ENCODE assay signal across 23 mouse cellular contexts in genomic region chr6:66154831-66155230, GRCm38 (mm10).
DNase-seq lines count a peak whose midpoint lies in the region; ATAC-seq and TF ChIP-seq lines count a peak whose summit lies in the region.
"Had no signal": no experiment of that assay in that cellular context is flagged by ENCODE, and none has a peak within 500 bp of the region (broad histone marks: within the 10 kb centered on the region; RNA-seq: fewer than 3 reads in every experiment).

No protein-coding gene starts in this region.

- no peak for ATAC-seq in forebrain, postnatal 0 days
- ATAC-seq: forebrain, embryonic 14.5 days had no signal

- peak; percentile 3 for DNase-seq in CD4-positive helper T cell, adult 2 months (ENCODE audit: low read depth, low spot score)
- DNase-seq in T-cell, adult 2 months (ENCODE audit: low spot score) = peak; percentile 36
- DNase-seq in thymus, postnatal 0 days (ENCODE audit: low spot score) = peak; percentile 77
- DNase-seq in thymus, postnatal 36 days = peak; percentile 55 to 57
- DNase-seq in layer of hippocampus, adult 8-10 months (ENCODE audit: low spot score in 2 of 2) = no peak
- no peak for DNase-seq in layer of hippocampus, postnatal 25 days (ENCODE audit: extremely low spot score in 1 of 2, low spot score in 1 of 2)
- no peak for DNase-seq in forebrain, postnatal 0 days
- DNase-seq: adrenal gland, postnatal 10 days; cerebellum, adult 11 months; cerebellum, adult 8-10 months; cerebellum, postnatal 14 days; embryo, embryonic 11 days; gastrocnemius, postnatal 10 days; heart, adult 2 months had no signal

- no peak overlapping the region for H3K27ac ChIP-seq in forebrain, postnatal 0 days (ENCODE audit: low read depth, low read length)
- H3K27ac ChIP-seq: embryonic facial prominence, embryonic 15.5 days; forebrain, embryonic 10.5 days; heart, adult 2 months; heart, embryonic 15.5 days; hindbrain, embryonic 10.5 days; hindbrain, embryonic 14.5 days had no signal

- H3K36me3 ChIP-seq in forebrain, postnatal 0 days (ENCODE audit: insufficient read depth) = no peaks in the 10 kb centered on the region
- H3K36me3 ChIP-seq: embryonic facial prominence, embryonic 15.5 days; forebrain, embryonic 10.5 days; heart, embryonic 15.5 days; hindbrain, embryonic 10.5 days had no signal

- H3K9me3 ChIP-seq in forebrain, postnatal 0 days (ENCODE audit: low read length) = no peaks in the 10 kb centered on the region
- H3K9me3 ChIP-seq: embryonic facial prominence, embryonic 15.5 days; forebrain, embryonic 10.5 days; G1E; heart, embryonic 15.5 days; hindbrain, embryonic 10.5 days had no signal

- no peak overlapping the region for H3K4me3 ChIP-seq in forebrain, postnatal 0 days (ENCODE audit: low read depth, low read length)
- H3K4me3 ChIP-seq: embryonic facial prominence, embryonic 15.5 days; erythroblast, embryonic 14.5 days; forebrain, embryonic 10.5 days; heart, adult 2 months; heart, embryonic 15.5 days; hindbrain, embryonic 10.5 days had no signal

- WGBS in forebrain, postnatal 0 days = 97% methylated on average over 2 of the region's 2 CpGs

- H3K4me2 ChIP-seq in forebrain, postnatal 0 days (ENCODE audit: low read depth) = no peak overlapping the region
- H3K4me2 ChIP-seq: embryonic facial prominence, embryonic 15.5 days; heart, embryonic 11.5 days; heart, embryonic 15.5 days; hindbrain, embryonic 14.5 days had no signal

- no peak overlapping the region for H3K9ac ChIP-seq in forebrain, postnatal 0 days
- H3K9ac ChIP-seq: embryonic facial prominence, embryonic 15.5 days; heart, embryonic 15.5 days; hindbrain, embryonic 14.5 days had no signal

- no peak for TF ChIP-seq CTCF in forebrain, postnatal 0 days (IDR thresholded peaks at IDR 0.05; ENCODE audit: low read depth)

- H3K27me3 ChIP-seq in forebrain, postnatal 0 days (ENCODE audit: insufficient read depth, low read length) = no peaks in the 10 kb centered on the region
- H3K27me3 ChIP-seq: embryonic facial prominence, embryonic 15.5 days; heart, embryonic 15.5 days had no signal

- no peaks in the 10 kb centered on the region for H3K4me1 ChIP-seq in forebrain, postnatal 0 days (ENCODE audit: insufficient read depth)
- H3K4me1 ChIP-seq: embryonic facial prominence, embryonic 15.5 days; forebrain, embryonic 10.5 days; heart, embryonic 15.5 days; hindbrain, embryonic 10.5 days had no signal

Comparison
In these comparisons a context has a peak if more than half of its experiments do, and no peak if none do; other contexts are left out.
1. DNase-seq: peak in CD4-positive helper T cell, adult 2 months (single experiment), T-cell, adult 2 months (single experiment), thymus, postnatal 0 days (single experiment) and thymus, postnatal 36 days (2 of 2); none in layer of hippocampus, adult 8-10 months (0 of 2), layer of hippocampus, postnatal 25 days (0 of 2) and forebrain, postnatal 0 days (single experiment).